Mouse (Mus musculus): ENCODE measurements at regions not wholly inside any gene's neighbourhood (a gene's known extent, or its start where the extent isn't known, plus 50 kb on each side); places are given as distances from the start of the nearest gene placed in this dataset.

DNA sequence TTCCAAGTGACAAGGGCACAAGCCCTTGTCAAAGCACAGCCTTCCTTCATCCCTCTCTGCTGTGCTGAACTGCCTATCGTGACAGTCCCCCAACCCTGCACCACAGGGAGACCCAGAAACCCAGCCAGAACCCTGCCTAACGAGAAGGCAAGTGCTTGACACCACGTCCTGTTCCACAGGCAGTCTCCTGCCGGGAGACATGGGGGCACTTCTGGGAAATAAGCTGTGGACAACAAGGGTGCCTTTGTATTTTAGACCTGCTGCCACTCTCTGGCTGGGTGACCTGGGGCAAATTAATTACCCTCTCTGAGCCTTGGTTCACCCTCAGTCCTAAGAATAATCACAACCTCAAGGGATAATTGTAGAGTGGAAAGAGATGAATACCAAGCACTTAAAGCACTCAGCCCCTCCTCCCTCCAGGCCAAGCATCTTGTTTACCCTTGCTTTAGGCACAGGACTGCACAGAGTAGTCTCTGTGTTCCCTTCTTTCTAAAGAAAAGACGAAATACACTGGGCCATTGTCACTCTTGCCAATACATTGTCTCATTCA, 177.6 kb downstream of the Tle3 start:
- TF ChIP-seq CTCF (IDR thresholded peaks at IDR 0.05; ENCODE audit: low read depth, low read length) (no peak), TAL1 (conservative IDR thresholded peaks at IDR 0.05; ENCODE audit: low read depth, low read length) (no peak), POLR2AphosphoS5 (IDR thresholded peaks at IDR 0.05; ENCODE audit: insufficient replicate concordance, low read depth, low read length) (no peak), GATA1 (IDR thresholded peaks at IDR 0.05; ENCODE audit: borderline replicate concordance, low read length) (no peak)

Measured in G1E (cell line).